Mouse (Mus musculus): ENCODE results near the gene Acadsb. TPM values are rescaled to one million over a fixed set of nuclear protein-coding genes. Genes with fewer than 3 reads are reported as not detected.

Acadsb gene
- polyA plus RNA-seq, 1 experiment, result 2.6 TPM

DNA sequence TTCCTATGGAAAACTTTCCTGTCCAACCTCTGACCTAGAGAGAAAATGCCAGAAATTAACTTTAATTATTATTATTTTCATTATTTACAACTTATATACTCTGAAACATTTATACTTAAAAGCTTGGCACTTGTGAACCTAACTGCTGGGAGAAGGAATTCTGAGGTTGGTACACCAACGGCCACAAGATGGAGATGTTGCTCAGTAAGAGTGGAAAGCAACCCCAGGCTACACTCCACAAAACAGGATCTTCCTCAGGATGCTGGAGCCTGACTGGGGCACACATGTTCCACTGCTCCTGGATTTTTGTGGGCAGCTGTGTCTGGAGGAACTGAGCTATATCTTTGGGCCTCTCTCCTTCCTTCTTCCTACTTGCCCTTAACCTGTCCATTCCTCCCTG, 21.8 kb downstream of the Acadsb start:
- TF ChIP-seq GATA1 (IDR thresholded peaks at IDR 0.05; ENCODE audit: low read length), result no peak

DNA sequence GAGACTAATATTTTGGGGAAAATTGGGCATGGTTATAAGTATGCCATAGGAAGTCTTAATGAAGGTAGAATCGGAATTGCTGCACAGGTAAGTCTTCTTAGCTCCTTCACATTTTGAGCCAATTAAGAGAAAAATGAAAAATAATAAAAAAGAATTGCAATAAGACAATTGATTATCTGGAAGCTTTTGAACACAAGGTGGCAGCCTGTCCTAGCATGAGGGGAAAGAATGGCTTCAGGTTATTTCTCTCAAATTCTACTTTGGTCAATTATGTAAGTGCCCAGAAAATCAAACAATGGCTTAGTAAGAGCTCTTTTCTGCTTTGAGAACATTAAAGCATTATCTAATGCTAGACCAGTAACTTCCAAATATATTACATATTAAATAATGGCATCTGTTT, 23.9 kb downstream of the Acadsb start:
- TF ChIP-seq GATA1 (IDR thresholded peaks at IDR 0.05; ENCODE audit: low read length), result no peak

DNA sequence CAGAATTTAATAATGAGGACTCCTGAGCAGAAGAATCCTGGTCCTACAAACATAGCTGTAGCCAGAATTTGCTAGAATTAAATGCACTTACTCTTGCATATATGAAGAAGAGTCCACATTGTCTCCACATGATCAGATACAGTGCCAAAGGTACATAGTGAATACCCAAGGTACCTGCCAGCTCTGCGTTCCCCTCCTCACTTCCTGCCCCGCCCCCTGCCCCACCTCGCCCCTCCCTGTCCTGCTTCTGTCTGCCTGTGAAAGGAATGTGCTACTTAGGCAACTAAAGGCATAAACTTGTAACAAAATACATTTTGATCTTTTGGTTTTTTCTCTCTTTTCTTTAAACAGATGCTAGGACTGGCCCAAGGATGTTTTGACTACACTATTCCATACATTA, 26.6 kb downstream of the Acadsb start:
- no peak for TF ChIP-seq GATA1 (IDR thresholded peaks at IDR 0.05; ENCODE audit: low read length)

DNA sequence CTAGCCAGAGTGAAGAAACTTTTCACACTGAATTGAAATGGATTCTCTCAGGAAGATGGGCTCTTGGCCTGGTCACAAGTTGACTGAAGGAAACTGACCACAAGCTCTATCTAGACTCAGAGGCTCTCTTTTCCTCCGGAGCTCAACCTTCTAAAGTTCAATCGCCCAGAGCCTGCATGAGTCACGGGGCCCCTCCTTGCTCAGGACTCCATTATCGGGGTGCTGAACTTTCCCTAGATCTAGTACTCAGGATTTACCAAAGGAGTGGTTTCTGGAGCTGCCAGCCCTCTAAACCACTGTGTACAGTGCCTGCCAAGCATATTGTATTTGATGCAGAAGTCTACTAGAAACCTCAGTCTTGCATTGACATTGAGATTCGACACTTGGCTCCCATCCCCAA, 46.3 kb downstream of the Acadsb start:
- no peak for TF ChIP-seq GATA1 (IDR thresholded peaks at IDR 0.05; ENCODE audit: low read length)

DNA sequence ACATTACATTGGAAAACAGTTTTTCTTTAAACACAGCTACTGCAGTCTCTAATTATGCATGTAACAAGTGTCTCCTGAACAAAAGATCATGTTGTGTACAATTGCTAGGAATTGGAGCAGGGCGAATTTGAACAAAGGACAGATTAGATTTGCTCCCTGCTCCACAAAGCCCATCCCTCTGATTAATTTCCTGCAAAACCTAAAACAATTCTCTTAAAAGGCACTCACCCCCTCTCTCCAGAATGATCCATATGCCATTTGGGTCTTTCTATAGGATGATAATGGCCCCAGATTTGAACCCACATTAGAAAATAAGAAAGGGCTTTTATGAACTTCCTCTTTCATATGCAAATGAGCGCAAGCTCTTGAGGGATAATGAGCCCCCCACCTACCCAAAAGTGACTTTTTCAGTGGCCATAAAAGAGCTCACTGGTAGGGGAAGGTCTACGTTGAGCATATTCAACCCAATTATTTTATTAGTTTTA, 54.8 kb downstream of the Acadsb start:
- TF ChIP-seq GATA1 (IDR thresholded peaks at IDR 0.05; ENCODE audit: low read length), result no peak

DNA sequence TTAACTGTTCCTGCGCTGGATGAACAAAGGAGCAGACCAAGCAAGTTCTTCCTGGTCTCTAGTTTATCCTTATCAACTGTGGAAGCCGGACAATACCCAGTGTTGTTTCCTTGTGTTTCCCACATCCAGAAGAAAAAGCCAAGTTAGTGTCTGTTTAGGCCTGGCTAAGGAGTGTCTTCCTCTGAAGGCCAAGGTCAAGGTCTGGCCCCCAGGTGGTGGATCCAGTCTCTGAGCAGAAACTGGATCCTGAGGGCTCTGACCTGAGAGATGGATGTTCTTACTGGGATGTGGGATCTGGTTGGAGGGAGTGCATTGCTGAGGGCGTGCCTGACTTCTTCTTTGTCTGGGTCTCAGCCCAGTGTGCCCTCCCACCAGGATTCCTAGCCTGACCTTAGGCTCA, 55.3 kb downstream of the Acadsb start:
- no peak for TF ChIP-seq GATA1 (IDR thresholded peaks at IDR 0.05; ENCODE audit: low read length)

DNA sequence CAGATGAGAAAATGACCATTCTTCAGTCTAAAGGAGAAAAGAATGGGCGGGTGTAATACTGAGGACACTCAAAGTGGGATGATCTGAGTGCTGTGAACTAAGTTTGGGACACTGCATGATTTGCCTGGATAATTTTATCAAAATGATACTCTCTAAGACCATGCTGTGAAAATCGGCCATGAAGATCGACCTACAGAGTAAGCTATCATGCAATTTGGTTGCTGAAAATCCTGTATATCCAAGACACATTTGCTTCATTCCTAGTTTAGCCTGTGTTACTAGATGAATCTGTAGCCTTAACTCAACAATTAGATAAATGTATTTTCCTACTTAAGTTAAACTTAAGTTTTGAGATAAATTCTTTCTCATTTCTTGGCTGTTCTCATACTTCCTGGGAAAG, 56.9 kb downstream of the Acadsb start:
- TF ChIP-seq GATA1 (IDR thresholded peaks at IDR 0.05; ENCODE audit: low read length), result no peak

DNA sequence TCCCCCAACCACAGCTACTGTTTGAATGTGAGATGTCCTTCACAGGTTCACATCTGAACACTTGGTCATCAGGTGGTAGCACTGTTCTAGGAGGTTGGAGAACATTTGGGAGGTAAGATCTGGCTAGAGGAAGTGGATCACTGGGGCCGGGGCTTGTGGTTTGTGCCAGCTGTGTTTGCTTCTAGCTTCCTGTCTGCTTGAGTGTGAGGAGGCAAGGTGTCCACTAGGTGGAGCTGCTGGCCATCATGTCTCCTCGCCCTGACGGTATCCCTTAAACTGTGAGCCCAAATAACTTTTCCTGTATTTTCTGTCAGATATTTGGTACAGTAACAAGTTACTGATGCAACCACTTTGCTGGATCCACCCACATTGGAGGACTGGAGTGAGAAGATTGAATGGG, 59.1 kb downstream of the Acadsb start:
- no peak for TF ChIP-seq GATA1 (IDR thresholded peaks at IDR 0.05; ENCODE audit: low read length)

DNA sequence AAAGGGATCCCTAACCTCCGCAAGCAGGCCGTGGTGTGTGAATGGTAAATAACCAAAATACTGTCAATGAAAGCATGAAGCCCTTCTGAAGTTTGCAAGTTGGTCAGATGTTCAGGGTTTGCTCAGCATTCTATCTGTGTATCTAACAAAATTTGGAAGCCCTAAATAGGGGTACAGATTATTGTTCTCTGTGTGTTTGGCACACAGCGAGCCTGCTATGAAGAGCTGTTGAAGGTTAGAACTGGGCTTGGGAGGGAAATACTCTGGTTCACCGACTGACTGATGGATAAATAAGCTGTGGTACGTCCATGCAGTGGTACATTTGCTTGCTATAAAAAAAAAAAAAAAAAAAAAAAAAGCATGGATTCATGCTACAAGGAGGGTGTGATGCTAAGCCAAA, 61.1 kb downstream of the Acadsb start:
- TF ChIP-seq GATA1 (IDR thresholded peaks at IDR 0.05; ENCODE audit: low read length), result no peak

DNA sequence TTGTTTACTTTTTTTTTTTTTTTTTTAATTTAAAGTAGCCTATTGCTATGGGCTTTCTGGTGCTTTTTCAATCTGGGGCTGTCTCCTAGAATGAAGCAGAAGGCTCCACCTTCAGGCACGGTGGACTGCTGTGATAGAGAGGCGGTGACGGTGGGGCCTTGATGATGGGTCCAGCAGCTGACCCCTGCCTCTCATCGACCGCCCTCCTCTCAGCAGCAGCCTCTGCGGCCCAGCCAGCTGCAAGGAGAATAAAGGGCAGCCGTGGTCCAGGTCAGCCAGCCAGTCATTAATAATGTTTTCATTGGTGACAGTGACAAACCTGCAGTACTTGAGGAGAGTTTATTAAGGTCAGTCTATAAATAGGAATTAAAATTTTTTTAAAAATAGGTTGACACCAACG, 66.7 kb downstream of the Acadsb start:
- no peak for TF ChIP-seq GATA1 (IDR thresholded peaks at IDR 0.05; ENCODE audit: low read length)

DNA sequence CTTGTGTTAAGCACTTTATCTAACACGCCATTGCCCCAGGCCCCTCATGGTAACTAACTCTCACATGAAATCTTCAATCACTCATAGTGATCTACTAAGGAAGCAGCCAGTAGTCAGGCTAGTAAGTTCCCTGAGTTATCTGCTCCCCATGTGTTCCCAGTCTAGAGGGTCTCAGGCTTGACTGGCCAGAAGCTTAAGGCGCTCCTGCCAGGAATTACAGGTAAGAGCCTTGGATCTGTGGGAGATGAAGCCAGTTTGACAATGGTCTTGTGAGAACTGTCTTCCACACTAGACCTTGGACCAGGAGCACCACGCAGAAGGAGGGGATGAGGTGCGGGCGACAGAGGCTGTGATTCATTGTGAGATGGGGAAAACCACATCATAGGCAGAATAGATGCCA, 68.0 kb downstream of the Acadsb start:
- no peak for TF ChIP-seq GATA1 (IDR thresholded peaks at IDR 0.05; ENCODE audit: low read length)

Other genes starting within 250 kb of the Acadsb start
- not detected in 2 replicates for gene 5430419D17Rik, start 236.2 kb upstream of the Acadsb start, polyA plus RNA-seq (2012)
- gene Cuzd1, start 88.3 kb upstream of the Acadsb start, polyA plus RNA-seq (2012), result not detected in 2 replicates
- not detected in 2 replicates for gene Fam24b, start 81.1 kb upstream of the Acadsb start, polyA plus RNA-seq (2012)
- gene Fam24a, start 76.7 kb upstream of the Acadsb start, polyA plus RNA-seq (2012), result not detected in 2 replicates
- 20.3 and 26.5 TPM in 2 replicates for gene 2310057M21Rik, start 47.8 kb upstream of the Acadsb start, polyA plus RNA-seq (2012)
- gene Pstk, start 39.5 kb upstream of the Acadsb start, polyA plus RNA-seq (2012), result 46.0 and 66.3 TPM in 2 replicates
- gene Ikzf5, start 80 bp upstream of the Acadsb start, polyA plus RNA-seq (2012), result 8.5 and 10.8 TPM in 2 replicates
- gene Hmx3, start 132.3 kb downstream of the Acadsb start, polyA plus RNA-seq (2012), result not detected in 2 replicates
- gene Hmx2, start 138.2 kb downstream of the Acadsb start, polyA plus RNA-seq (2012), result 4.7 and 5.6 TPM in 2 replicates
- 65.5 and 67.0 TPM in 2 replicates for gene Bub3, start 149.6 kb downstream of the Acadsb start, polyA plus RNA-seq (2012)

All from G1E-ER4 (cell line).